In genomic region chr9:46072101-46072835, GRCm38 (mm10) we compare ENCODE assay signal across 13 mouse cellular contexts. TPM values are rescaled to one million over a fixed set of nuclear protein-coding genes. Genes with fewer than 3 reads are reported as not detected.
DNase-seq lines count a peak whose midpoint lies in the region; ATAC-seq and TF ChIP-seq lines count a peak whose summit lies in the region.
"Had no signal": no experiment of that assay in that cellular context is flagged by ENCODE, and none has a peak within 500 bp of the region (broad histone marks: within the 10 kb centered on the region; RNA-seq: fewer than 3 reads in every experiment).

No protein-coding gene starts in this region.

- no peak overlapping the region for H3K9ac ChIP-seq in hindbrain, embryonic 12.5 days
- H3K9ac ChIP-seq: embryonic facial prominence, embryonic 15.5 days; midbrain, embryonic 15.5 days had no signal

- H3K4me3 ChIP-seq in gastrocnemius, adult 2 months = no peak overlapping the region; the same call in 1 of the 2 replicates
- no peak overlapping the region for H3K4me3 ChIP-seq in embryonic fibroblast, embryonic 13.5 days (ENCODE audit: insufficient read depth, low read length)
- no peak overlapping the region for H3K4me3 ChIP-seq in hindbrain, embryonic 12.5 days
- H3K4me3 ChIP-seq: embryonic facial prominence, embryonic 15.5 days; midbrain, embryonic 15.5 days had no signal

- no peak for TF ChIP-seq POLR2A in embryonic fibroblast, embryonic 13.5 days (IDR thresholded peaks at IDR 0.05; ENCODE audit: low read depth, low read length)

- no peak for ATAC-seq in hindbrain, embryonic 12.5 days (ENCODE audit: low FRiP score)
- ATAC-seq: midbrain, embryonic 15.5 days had no signal

- H3K27ac ChIP-seq in gastrocnemius, adult 2 months = peak overlapping the region; percentile 82
- peak overlapping the region; percentile 9; the same call in 1 of the 2 replicates for H3K27ac ChIP-seq in embryonic fibroblast, embryonic 13.5 days (ENCODE audit: insufficient read depth, low read length)
- no peak overlapping the region for H3K27ac ChIP-seq in hindbrain, embryonic 12.5 days
- H3K27ac ChIP-seq: embryonic facial prominence, embryonic 15.5 days; midbrain, embryonic 15.5 days had no signal

- peak; percentile 56 for DNase-seq in gastrocnemius, adult 2 months
- DNase-seq in gastrocnemius, postnatal 4 days (ENCODE audit: low spot score in 2 of 2) = no peak
- peak; percentile 14 for DNase-seq in lung, postnatal 14 days
- DNase-seq in lung, adult 18-20 months = no peak
- peak; percentile 18 for DNase-seq in thymus, postnatal 25 days
- no peak for DNase-seq in adrenal gland, postnatal 4 days (ENCODE audit: low spot score in 2 of 2)
- DNase-seq: adrenal gland, postnatal 25 days; cerebellum, adult 9-11 months; kidney, adult 11 months had no signal

- H3K4me2 ChIP-seq in hindbrain, embryonic 12.5 days (replicated peaks) = no peak overlapping the region
- H3K4me2 ChIP-seq: embryonic facial prominence, embryonic 15.5 days; midbrain, embryonic 15.5 days had no signal

- no peaks in the 10 kb centered on the region for H3K27me3 ChIP-seq in hindbrain, embryonic 12.5 days
- H3K27me3 ChIP-seq: embryonic facial prominence, embryonic 15.5 days; midbrain, embryonic 15.5 days had no signal

- intact Hi-C loops in gastrocnemius, adult 2 months (cut with DNase I) = loop anchor here (5.0 kb wide), 2 partner anchors 40 to 55 kb away; no protein-coding TSS in a partner anchor

- 70% methylated on average over 9 of the region's 9 CpGs for WGBS in hindbrain, embryonic 12.5 days

- no peaks in the 10 kb centered on the region for H3K9me3 ChIP-seq in hindbrain, embryonic 12.5 days (replicated peaks)
- H3K9me3 ChIP-seq: embryonic facial prominence, embryonic 15.5 days; midbrain, embryonic 15.5 days had no signal

- H3K4me1 ChIP-seq in embryonic fibroblast, embryonic 13.5 days (ENCODE audit: control insufficient read depth, insufficient read depth, low read length) = peaks cover 16% of the 10 kb centered on the region
- H3K4me1 ChIP-seq in hindbrain, embryonic 12.5 days = peaks cover 9% of the 10 kb centered on the region

- no peaks in the 10 kb centered on the region for H3K36me3 ChIP-seq in hindbrain, embryonic 12.5 days
- H3K36me3 ChIP-seq: embryonic facial prominence, embryonic 15.5 days; midbrain, embryonic 15.5 days had no signal

- TF ChIP-seq CTCF in gastrocnemius, adult 2 months (IDR thresholded peaks at IDR 0.05) = peak; percentile 43
- TF ChIP-seq CTCF in embryonic fibroblast, embryonic 13.5 days (IDR thresholded peaks at IDR 0.05; ENCODE audit: borderline replicate concordance, insufficient read depth, low read length) = no peak

RNA-seq across cellular contexts. Expression of gene Sik3, which starts 59.6 kb away (rescaled TPM):
- 10 to 100 TPM; 38.0 to 41.1 TPM for total RNA-seq in gastrocnemius, adult 2 months (2021)
- total RNA-seq in gastrocnemius, postnatal 4 days (2021) = 10 to 100 TPM; 62.9 to 70.1 TPM
- 37.7 and 41.1 TPM in 2 replicates for polyA plus RNA-seq in embryonic fibroblast, embryonic 13.5 days (2011; ENCODE audit: insufficient read length, low read depth, missing spikeins)
- total RNA-seq in adrenal gland, postnatal 4 days (2021) = 10 to 100 TPM; 61.9 to 69.3 TPM
- polyA plus RNA-seq in hindbrain, embryonic 12.5 days (2016; fragmentation: Nextera tagmentation; extraction: Ambion mirVana) = 13.9 and 14.7 TPM in 2 replicates

RNA-seq across cellular contexts. Expression of gene Pafah1b2, which starts 59.8 kb away (rescaled TPM):
- 10 to 100 TPM; 28.0 to 29.5 TPM for total RNA-seq in gastrocnemius, adult 2 months (2021)
- 100 to 1,000 TPM; 104 to 110 TPM for total RNA-seq in gastrocnemius, postnatal 4 days (2021)
- polyA plus RNA-seq in embryonic fibroblast, embryonic 13.5 days (2011; ENCODE audit: insufficient read length, low read depth, missing spikeins) = 179 and 182 TPM in 2 replicates
- total RNA-seq in adrenal gland, postnatal 4 days (2021) = 100 to 1,000 TPM; 154 to 163 TPM
- polyA plus RNA-seq in hindbrain, embryonic 12.5 days (2016; fragmentation: Nextera tagmentation; extraction: Ambion mirVana) = 290 and 303 TPM in 2 replicates

Comparison
In these comparisons a context has a peak if more than half of its experiments do, and no peak if none do; other contexts are left out.
1. DNase-seq: peak in gastrocnemius, adult 2 months (single experiment), lung, postnatal 14 days (single experiment) and thymus, postnatal 25 days (single experiment); none in gastrocnemius, postnatal 4 days (0 of 2), lung, adult 18-20 months (0 of 2) and adrenal gland, postnatal 4 days (0 of 2).